Mouse (Mus musculus) spleen, adult 12 weeks (tissue): ENCODE measurements around the gene Ptprm.

ENCODE experiments used
- DNase-seq: peaks from one replicate; pipeline ENCODE4 v3.0.0; 2022; ENCODE audit warnings: low spot score

Ptprm gene

DNA sequence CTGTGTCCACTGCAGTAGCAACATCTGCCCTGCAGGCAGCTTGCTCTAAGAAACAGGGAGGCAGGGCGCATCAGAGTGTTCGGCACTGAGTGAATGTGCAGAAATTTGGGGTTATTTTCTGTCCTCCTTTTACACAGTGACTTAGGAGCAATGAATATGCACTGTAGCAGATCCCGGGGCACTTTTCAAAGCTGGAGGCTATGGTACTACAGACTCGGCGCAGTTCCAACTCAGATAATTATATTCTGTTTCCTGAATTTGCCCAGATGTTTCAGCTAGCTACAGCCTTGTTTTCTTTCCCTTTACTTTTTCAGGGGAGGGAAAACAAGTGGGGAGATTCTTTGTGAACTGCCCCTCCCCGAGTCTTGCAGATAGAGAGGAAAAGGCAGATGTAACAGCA, 281.1 kb downstream of the Ptprm start:
- DNase-seq = no peak

DNA sequence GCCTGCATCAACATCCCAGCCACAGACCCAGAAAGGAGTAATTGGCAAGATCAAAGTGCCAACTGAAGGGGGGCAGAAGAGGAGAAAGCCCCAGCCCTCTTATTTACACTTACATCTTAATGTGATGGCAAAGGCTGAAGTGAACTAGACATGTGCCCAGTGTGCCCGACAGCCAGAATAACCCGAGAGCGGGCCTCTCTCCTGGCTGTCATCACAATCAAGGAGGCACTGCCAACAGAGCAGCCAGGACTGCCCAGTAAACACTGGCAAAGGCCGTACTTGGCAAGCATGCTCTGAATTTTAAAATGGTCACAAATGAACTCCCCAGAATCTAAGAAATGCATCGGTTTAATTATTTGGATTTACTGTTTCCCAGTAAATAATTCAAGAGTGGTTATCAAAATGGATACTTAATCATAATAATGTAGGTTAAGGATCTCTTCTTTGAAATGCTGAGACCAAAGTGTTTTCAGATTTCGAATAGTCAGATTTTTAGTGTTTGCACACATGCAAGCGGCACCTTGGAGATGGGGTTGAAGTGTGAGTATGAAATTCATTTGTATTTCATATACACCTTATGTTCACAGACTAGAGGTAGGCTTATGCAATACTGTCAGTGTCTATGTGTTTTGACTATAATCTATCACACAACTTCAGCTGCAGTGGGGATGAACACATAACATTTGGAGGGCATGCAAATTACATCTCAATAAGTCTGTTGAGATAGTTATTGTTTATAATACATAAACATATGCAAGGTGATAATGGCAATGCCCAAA, 282.8 kb downstream of the Ptprm start:
- no peak for DNase-seq

DNA sequence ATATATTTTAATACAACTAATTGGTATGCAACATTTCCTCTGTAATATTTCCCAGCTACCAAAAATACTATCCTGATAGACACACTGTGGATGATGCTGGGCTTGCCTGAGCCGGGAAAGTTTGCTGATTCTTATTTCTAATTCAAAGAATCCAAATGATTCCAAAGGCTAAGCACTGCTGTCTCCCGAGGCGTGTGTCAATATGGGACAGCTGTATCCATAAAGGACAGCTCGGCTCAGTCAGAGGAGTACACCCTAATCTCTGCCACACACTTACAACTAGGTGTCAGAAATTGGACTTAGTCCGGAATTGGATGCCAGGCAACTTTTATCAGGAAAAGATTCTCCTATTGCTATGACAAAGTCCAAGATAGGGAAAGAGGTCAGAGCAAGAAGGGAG, 290.6 kb downstream of the Ptprm start:
- DNase-seq = no peak

DNA sequence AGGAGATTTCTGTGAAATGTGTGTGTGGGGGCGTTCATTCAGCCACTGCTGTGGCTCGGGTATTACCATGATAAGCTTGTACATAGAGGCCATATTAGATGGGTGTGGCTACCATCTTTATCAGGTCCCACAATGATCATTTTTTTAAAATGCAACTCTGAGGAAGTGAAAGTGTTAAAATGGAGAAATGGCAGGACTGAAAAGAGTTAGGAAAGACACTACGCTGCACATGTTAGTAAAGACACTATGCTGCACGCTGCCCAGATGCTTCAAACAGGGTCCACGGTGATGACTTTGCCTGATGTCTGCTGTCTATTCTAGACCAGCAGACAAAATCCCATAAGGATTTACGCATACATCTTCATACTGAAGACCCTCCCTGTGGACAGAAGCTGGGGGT, 298.6 kb downstream of the Ptprm start:
- DNase-seq = no peak

DNA sequence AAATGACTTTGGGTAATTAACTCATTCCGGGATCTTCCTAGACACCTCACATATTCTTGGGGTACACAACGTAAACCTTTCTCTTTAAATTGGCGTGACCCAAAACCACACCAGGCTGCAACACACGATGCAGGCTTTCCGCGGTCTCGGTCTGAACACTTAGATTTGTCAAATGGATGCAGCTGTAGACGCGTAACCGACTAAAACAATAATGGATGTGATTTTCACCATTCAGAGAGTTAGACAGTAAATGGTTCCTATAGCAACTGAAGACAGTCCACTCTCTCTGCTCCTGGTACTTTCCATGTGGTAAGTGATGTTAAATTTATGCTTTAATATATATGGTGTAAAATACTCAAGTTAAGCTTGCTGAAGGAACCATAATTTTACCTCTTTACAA, 300.1 kb downstream of the Ptprm start:
- no peak for DNase-seq

DNA sequence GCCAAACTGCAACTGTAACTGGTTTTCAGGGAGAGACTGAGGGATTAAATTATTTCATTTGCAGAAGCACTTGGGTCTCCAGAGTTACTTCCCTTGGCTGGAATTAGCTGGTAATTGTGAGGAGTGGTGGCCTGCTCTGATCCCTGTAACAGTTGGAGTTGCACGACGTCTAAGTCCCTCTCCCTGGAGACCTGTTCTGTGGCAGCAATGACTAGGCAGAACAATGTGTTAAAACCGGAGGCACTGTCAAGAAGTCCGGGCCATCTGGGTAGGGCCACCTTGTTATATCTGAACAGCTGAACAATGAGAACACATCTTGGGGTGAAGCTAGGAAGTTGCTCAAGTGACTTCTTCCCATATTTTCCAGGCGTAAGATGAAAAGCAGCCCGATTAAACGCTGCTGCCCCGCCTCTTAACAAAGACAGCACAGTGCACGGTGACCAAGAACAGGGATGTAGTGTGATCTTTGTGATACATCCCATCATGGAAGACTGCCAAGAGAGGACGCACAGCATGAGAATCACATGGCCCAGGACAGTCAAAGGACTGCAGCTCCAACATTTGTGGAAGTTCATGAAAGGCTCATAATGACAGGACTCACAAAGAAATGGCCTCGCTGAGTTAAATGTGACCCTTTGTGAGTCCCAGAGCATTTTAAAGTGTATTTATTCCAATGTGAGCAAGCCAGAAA, 301.5 kb downstream of the Ptprm start:
- DNase-seq = no peak

DNA sequence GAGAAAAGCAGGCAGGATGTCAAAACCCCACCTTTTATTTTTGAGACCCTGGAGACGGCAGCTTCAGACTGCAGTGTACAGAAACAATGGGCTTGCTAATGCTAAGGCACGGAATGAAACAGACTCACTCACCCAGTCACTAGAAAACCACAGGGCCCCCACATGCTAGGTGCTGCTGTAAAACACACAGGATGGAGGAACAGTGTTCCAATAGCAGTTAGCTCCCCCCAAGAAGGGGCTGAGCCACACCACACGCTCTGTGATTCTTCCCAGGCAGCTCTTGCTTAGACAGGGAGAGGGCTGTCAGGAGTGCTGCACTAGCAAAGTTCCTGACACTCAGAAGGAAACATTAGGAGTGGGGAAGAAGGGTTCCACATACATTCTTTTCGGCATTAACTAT, 306.6 kb downstream of the Ptprm start:
- DNase-seq = no peak

DNA sequence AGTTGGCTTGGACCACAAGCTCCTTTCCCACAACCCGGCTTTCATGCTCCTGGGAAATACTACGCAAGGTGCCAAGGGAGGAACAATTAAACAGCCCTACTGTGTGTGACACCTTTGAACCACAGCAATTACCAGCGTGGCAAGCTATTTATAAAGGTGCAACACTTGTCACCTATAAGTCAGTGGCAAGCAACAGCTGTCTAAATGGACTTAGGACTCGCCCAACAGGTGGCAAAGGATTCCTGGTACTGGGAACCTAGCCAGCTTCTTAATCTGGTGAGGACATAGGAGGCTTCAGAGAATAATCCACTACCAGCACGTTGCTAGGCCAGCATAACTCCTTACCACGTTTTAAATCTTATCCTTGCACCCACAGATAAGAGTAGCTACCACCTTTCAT, 315.7 kb downstream of the Ptprm start:
- DNase-seq = no peak

DNA sequence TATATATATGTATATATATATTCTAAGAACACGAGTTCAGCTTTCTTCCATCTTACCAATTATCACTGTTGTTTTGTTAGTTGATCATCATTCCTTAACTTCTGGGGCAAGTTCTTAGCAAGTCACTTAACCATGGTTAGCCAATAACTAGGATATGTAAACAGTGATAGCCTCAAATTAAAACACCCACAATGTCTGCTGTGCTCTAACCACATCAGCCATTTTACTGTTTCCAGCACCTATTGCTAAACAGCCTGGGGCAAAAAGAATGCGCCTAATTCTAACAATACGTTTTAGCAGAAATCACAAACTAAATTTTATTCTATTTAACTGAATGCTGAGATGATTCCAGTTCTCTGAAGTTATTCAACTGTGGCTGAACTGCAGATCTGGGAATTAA, 320.7 kb downstream of the Ptprm start:
- DNase-seq = no peak

DNA sequence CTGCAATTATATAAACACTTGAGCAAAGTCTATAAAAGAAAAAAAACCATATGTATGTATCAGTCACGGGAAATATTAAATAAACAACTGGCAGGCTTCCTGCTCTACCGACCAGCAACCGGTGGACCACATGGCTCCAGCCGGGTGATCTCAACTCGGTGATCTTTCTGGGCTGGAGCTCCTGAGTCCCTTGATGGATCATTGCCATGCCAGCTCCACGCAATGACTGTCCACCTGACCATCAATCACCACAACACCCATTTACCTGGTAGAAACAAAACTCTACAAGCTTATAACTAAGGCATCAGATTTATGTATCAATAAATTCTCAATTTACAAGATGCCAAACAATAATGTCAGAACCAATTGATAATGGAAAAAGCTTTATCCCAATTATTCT, 322.2 kb downstream of the Ptprm start:
- DNase-seq = no peak

DNA sequence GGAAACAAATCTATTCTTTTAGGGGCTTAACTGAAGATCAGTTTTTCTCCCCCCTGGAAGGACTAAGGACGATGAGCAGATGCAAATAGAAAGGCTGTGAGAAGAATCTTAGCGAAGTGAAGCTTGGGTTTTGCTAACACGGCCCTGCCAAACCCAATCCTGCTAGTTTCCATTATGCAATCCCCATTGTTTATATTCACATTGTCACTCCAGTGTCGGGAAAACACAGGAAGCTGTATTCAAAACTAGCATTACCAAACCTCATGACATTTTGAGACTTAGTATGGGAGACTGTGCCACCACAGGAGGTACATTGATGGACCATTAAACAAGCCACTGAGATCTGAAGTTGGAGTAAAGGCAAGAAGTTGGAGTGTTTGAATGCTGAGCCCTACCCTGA, 322.9 kb downstream of the Ptprm start:
- DNase-seq = no peak

DNA sequence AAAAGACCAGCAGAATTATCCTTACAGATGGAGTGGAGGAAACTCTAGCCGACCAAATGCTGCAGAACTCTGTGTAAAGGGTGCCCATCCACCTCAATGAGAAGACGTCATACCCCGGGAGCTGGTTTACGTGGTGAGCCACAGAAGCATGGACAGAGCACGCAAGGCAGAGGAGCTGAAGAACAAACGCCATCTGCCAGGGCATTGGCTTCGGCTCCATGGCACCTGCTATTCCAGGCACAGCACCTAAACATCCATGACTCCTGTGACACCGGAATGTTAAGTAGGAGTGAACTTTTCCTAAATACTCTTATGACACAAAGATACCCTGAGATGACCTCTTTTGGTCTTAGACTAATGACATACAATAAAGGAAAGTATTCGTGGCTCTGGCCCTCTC, 327.0 kb downstream of the Ptprm start:
- DNase-seq = no peak

DNA sequence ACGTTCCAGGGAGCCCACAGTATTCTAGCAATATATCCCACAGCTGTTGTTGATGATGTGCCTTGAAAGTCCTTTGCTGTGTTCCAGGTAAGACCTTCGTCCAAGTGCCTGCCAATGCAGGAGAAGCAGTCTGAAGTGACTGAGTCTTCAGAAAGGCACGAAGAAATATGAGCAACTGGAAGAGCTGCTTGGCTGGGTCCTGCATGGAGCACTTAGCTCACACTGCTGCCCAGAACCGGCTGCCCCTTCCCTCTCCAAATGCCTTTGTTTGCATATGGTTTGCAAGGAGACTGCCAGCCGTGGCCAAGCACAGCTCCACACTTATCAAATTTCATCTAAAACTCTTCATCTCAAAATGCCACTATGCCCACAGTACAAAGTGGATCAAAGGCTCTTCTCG, 337.8 kb downstream of the Ptprm start:
- no peak for DNase-seq

DNA sequence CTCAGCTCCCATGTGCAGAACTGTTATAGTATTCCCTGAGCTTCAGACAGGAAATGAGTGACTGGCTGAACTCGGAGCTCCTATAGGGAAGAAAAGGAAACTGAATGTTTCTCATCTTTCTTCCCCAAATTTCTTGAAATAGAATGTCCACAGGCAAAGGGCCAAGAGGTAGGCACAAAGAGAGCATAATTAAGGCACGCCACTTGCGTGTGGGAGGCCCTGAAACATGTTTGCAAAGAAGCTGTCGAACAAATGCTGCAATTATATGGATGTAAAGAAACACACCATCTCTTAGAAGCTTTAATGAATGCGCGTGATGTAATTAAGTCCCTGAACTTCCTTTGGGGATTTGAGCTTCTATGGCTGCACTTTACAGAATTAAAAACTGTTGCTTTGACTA, 341.0 kb downstream of the Ptprm start:
- DNase-seq = no peak

DNA sequence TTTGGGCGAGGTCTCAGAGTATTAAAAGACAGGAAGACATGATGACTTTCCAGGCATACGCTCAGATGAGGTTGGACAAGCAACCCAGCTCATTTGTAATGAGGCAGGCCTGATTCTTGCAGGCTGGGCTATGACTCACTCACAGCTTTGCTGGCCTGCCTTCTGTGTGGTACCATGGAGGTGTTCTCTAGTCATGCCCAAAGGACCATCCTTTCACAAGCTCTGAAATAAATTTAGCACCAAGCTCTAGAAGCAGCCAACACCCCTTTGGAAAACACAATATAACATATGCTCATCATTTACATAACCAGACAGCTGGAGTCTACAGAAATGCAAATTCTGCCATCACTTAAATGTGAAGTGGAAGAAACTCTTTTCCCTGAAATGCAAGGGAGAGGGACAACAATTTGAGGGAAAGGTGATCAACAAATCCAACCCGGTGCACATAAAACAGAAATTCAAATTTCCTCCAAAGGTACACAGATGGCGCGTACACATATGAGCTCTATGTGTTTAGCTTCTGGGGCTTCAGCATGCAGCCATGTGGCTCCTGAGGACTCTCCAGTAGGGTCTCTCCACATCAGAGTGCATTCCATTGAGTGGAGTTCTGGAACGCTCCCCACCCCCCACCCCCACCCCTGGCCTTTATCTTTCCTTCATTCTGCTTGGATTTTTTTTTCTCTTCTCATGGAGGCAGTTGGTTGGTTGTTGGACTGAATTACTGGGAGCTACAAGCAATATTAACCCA, 342.2 kb downstream of the Ptprm start:
- no peak for DNase-seq

DNA sequence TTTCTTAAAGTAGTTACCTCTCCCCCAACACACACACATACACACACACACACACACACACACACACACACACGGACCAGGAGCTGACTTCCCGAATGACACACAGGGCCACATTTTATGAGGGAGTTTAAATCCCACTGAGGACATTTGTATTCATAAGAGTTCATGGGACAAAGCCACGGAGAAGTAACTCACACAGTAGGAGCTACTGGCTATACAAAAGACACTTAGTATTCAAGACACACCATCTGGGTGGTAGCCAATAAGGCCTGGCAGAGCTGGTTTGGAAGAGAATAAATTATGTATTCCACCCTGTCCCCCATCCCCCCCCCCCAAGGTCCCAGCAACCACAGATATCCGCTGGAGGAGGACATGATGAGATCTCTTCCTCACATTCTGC, 344.1 kb downstream of the Ptprm start:
- DNase-seq = no peak

DNA sequence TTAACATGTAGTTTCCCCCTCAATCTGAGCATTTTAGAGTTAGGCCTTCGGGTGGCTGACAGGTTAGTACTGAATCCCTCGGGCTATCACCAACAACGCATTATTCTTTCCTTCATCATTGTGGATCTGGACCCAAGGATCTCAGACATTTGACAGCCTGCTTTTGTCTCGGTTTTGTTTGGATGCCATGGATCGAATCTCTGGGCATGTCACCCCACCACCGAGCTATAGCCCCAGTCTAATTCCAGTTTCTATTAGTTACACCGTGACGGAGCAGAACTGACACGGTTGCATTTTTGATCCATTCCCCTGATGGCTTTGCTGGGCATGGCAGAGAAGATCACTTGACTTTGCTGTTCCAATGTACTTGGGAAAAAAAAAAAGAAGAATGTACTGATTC, 346.1 kb downstream of the Ptprm start:
- DNase-seq = no peak

DNA sequence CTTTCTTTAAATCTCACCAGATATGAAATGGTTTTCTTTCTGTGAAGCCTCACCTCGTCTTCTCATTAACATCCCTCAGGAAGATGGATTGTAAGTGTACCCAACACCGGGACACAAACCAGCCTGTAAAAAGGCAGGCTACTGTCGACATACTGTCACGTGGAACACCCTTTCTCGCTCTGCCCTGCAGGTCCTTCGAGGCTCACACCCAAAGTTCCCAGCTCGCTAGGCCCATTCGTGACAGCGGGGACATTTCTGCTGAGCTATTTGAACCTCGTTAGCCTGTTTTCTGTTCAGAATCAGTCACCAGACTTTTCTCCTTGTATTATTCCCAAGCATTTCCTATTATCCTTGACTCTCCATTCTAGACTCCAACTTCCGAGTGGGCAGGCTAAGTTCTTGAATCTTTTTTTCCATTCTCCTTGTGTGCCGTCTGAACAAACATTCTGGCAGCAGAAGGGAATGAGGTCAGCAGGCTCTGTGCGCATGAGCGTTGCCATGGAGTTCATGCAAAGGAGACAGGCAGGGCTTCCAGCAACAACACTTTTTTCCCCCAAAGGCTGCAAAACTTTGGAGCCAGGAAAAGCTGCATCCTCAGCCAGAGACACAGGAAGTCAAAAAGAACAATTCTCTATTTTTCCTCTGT, 347.4 kb downstream of the Ptprm start:
- no peak for DNase-seq

DNA sequence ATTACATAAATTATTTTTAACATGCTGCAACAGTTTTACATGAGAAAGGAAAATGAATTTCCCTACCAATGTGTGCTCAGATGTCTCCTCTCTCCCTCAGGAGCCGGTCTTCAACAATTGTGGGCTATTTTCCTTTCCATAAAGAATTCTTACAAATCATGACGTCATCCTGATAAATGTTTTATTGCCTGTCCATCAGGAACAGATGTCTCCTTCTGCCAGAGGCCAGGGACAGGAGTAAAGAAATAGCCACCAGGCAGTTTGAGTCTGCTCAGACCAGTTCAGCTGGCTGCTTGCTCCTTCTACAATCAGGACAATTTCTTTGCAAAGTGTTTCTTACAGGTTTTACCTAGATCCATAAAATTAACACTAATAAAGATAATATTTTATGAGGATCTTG, 357.4 kb downstream of the Ptprm start:
- DNase-seq = no peak

DNA sequence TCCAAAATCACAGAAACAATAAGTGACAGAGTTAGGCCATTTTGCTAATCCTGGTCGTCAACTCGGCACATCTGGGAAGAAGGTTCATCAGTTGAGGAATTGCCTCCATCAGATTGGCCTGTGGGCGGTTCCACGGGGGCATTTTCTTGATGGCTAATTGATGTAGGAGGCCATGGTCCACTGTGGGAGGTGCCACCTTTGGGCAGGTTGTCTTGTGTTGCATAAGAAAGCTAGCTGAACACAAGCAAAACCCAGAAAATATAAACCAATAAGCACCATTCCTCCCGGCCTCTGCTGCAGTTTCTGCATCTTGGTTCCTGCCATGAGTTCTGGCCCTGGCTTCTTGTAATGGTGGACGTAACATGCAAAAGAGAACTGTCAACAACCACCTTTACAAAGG, 358.2 kb downstream of the Ptprm start:
- DNase-seq = no peak

DNA sequence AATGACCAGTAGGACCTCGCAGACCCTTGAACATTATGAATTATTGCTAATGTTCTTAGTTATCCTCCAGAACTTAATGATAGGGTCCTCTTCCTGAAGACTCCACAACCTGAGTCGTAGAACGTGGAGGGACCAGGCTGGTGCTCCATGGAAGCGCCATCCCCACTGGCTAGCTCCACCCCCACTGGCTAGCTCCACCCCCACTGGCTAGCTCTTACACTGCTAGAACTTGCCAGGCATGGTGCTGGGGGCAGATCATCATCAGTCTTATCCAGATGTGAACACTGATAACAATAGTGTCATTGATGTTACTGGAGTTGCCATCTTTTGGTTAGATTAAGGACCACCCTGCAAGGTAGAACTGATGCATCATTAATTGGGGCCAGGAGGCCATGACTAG, 362.4 kb downstream of the Ptprm start:
- no peak for DNase-seq

DNA sequence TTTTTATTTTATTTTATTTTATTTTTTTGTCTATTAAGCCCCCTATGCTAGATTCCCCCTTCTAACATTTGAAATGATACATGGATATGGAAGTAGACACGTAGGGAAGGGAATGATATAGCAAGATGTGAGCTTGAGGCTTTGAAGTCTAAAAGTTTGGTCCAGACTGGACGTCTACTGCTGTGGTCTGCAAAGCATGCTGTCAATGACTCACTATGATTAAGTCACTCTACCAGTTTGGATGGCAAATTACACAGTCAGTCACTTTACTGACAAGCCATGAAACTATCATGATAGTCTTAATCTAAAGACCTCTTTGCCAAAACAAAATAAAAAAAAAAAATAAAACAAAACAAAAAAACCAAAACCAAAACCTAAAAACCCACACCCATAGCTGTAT, 363.5 kb downstream of the Ptprm start:
- no peak for DNase-seq

DNA sequence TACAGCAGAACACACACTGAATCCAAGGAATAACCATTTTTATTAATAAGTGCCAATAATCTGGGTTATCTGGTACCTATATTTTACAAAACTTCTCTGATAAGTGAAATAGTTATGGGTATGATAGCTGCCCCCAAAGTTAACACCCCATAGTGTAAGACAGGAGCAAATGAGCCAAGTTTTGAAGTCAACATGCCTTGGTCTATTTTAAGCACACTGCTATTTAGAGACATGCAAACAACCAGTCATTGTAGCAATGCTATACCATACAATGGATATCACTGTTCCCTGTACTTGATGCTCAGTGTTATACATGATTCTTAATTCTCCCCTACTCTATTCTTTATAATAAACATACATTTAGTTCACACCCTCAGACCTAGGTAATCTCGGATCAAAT, 366.2 kb downstream of the Ptprm start:
- DNase-seq = no peak
